Mouse (Mus musculus): ENCODE data around the gene Zfp566. TPM values are rescaled to one million over a fixed set of nuclear protein-coding genes. Genes with fewer than 3 reads are reported as not detected.

Gene Zfp566
- 0.23 and 1.2 TPM in 2 replicates for polyA plus RNA-seq (2012; rRNA removed)

GRCm38 (mm10) chr7:30090092-30090969 lies at the start of gene Zfp566, which contains the start of gene Gm26920:
TSS of gene Zfp566 (minus strand) at chr7:30090527.
TSS of gene Gm26920 (minus strand) at chr7:30090410.

GRCm38 (mm10) chr7:30121308-30122187 lies 31.2 kb upstream of the Zfp566 start, which contains the start of gene Zfp382:
TSS of gene Zfp382 (plus strand) at chr7:30121942.

GRCm38 (mm10) chr7:30094646-30095429 lies 4.5 kb upstream of the Zfp566 start, which contains the start of gene Zfp260:
TSS of gene Zfp260 (plus strand) at chr7:30094777.

GRCm38 (mm10) chr7:30072146-30073028 lies 17.9 kb downstream of the Zfp566 start, which contains the start of gene Zfp82:
TSS of gene Zfp82 (minus strand) at chr7:30072900.

GRCm38 (mm10) chr7:30050882-30051548 lies 39.3 kb downstream of the Zfp566 start, which contains the start of gene Zfp14:
TSS of gene Zfp14 (minus strand) at chr7:30051380.

Other genes starting within 250 kb of the Zfp566 start
- gene Zfp940, start 236.9 kb downstream of the Zfp566 start, polyA plus RNA-seq (2012; rRNA removed): 0.03 TPM in 1 of 2 replicates, not detected in the other
- gene Zfp420, start 230.5 kb downstream of the Zfp566 start, polyA plus RNA-seq (2012; rRNA removed): 0.08 and 0.13 TPM in 2 replicates
- 0.23 and 0.56 TPM in 2 replicates for gene Zfp27, start 184.0 kb downstream of the Zfp566 start, polyA plus RNA-seq (2012; rRNA removed)
- 0.15 and 0.19 TPM in 2 replicates for gene Zfp383, start 182.3 kb downstream of the Zfp566 start, polyA plus RNA-seq (2012; rRNA removed)
- gene Zfp74, start 136.4 kb downstream of the Zfp566 start, polyA plus RNA-seq (2012; rRNA removed): 4.7 and 6.0 TPM in 2 replicates
- 1.1 and 2.2 TPM in 2 replicates for gene Zfp568, start 106.6 kb downstream of the Zfp566 start, polyA plus RNA-seq (2012; rRNA removed)
- 0.32 and 0.78 TPM in 2 replicates for gene Zfp14, start 39.1 kb downstream of the Zfp566 start, polyA plus RNA-seq (2012; rRNA removed)
- gene Zfp82, start 17.6 kb downstream of the Zfp566 start, polyA plus RNA-seq (2012; rRNA removed): 0.04 TPM in 1 of 2 replicates, not detected in the other
- gene Gm26920, start 117 bp downstream of the Zfp566 start, polyA plus RNA-seq (2012; rRNA removed): 0.02 and 0.05 TPM in 2 replicates
- 2.7 and 4.6 TPM in 2 replicates for gene Zfp260, start 4.2 kb upstream of the Zfp566 start, polyA plus RNA-seq (2012; rRNA removed)
- gene Zfp382, start 31.4 kb upstream of the Zfp566 start, polyA plus RNA-seq (2012; rRNA removed): 0.14 TPM in 1 of 2 replicates, not detected in the other
- gene Zfp146, start 79.2 kb upstream of the Zfp566 start, polyA plus RNA-seq (2012; rRNA removed): 0.55 and 0.75 TPM in 2 replicates
- 23.0 and 23.2 TPM in 2 replicates for gene Cox7a1, start 93.6 kb upstream of the Zfp566 start, polyA plus RNA-seq (2012; rRNA removed)
- gene Capns1, start 108.3 kb upstream of the Zfp566 start, polyA plus RNA-seq (2012; rRNA removed): 587 and 678 TPM in 2 replicates
- 44.5 and 70.3 TPM in 2 replicates for gene Polr2i, start 141.4 kb upstream of the Zfp566 start, polyA plus RNA-seq (2012; rRNA removed)
- 20.0 and 20.6 TPM in 2 replicates for gene Tbcb, start 141.7 kb upstream of the Zfp566 start, polyA plus RNA-seq (2012; rRNA removed)
- 0.12 TPM in 1 of 2 replicates, not detected in the other for gene Ovol3, start 145.2 kb upstream of the Zfp566 start, polyA plus RNA-seq (2012; rRNA removed)
- 0.05 TPM in 1 of 2 replicates, not detected in the other for gene Thap8, start 189.6 kb upstream of the Zfp566 start, polyA plus RNA-seq (2012; rRNA removed)
- 13.0 and 13.2 TPM in 2 replicates for gene Wdr62, start 189.9 kb upstream of the Zfp566 start, polyA plus RNA-seq (2012; rRNA removed)
- gene Clip3, start 201.2 kb upstream of the Zfp566 start, polyA plus RNA-seq (2012; rRNA removed): 3.4 and 5.3 TPM in 2 replicates
- gene Alkbh6, start 218.2 kb upstream of the Zfp566 start, polyA plus RNA-seq (2012; rRNA removed): 99.1 and 118 TPM in 2 replicates
- gene Syne4, start 224.3 kb upstream of the Zfp566 start, polyA plus RNA-seq (2012; rRNA removed): 17.5 and 30.2 TPM in 2 replicates
- 0.36 and 0.42 TPM in 2 replicates for gene E130208F15Rik, start 231.2 kb upstream of the Zfp566 start, polyA plus RNA-seq (2012; rRNA removed)
- 12.5 and 28.1 TPM in 2 replicates for gene Sdhaf1, start 233.4 kb upstream of the Zfp566 start, polyA plus RNA-seq (2012; rRNA removed)